Mouse (Mus musculus) gastrocnemius, postnatal 14 days (tissue): Measurements from ENCODE around the gene Rad51b. TPM values are rescaled to one million over a fixed set of nuclear protein-coding genes. Genes with fewer than 3 reads are reported as not detected.
"Not testable (repeated sequence)": the region's sequence is repeated elsewhere in the genome, so short reads cannot be mapped to it uniquely, and the experiment has no call there.

Experiments used
- DNase-seq: peaks from one replicate; pipeline ENCODE4 v3.0.0; 2021; ENCODE audit warnings: mixed read lengths
- intact Hi-C: fragments of 180-260 bp; cut with DNase I; formaldehyde crosslinking; loops from one replicate; pipeline ENCODE4 v1.15.1; 2025; ENCODE audit warnings: low total_unique reads
- long read RNA-seq, 2 experiments: library from polyadenylated mRNA; stranded (forward); transcript quantifications; one replicate each; pipeline ENCODE4 v2.0.0; 2021
- total RNA-seq, 2 experiments: library from RNA; stranded (reverse); gene quantifications; 2 replicates each; pipeline ENCODE4 v1.2.3; 2021

The Rad51b gene
- under 1 TPM; 0.80 to 0.92 TPM for total RNA-seq
- long read RNA-seq, experiment 1, partial matches to known transcripts = 0 of 1 reads
- long read RNA-seq, experiment 1, other reads (novel, unspliced or antisense) = 1 of 1 reads
- long read RNA-seq, experiment 2, partial matches to known transcripts = 0 of 1 reads
- long read RNA-seq, experiment 2, other reads (novel, unspliced or antisense) = 1 of 1 reads

- DNase-seq = peak; percentile 63
- intact Hi-C loops = no loop called here
These were observed at the start of gene Rad51b for GRCm38 (mm10) chr12:79297121-79297576. Gene Rad51b (plus strand): TSS chr12:79297282.

DNA sequence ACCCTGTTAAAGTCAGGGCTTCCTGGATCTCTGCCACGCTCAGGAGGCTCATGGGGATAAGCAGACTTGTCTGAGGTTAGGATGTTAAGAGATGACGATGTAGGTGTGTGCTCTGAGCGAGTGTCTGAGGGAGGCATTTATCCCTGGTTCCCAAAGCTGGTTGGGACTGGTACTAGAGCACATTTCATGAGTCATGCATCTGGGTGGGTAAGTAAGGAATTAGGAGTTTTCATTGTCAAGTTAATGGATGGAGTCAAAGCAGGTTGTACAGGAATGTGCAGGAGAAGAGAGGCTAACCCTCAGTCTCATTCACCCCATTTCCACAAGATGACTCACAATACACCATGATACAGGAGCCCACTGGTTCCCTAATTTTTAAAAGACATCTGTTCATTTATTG, 49.0 kb upstream of the Rad51b start:
- no peak for DNase-seq
- intact Hi-C loops = no loop called here

DNA sequence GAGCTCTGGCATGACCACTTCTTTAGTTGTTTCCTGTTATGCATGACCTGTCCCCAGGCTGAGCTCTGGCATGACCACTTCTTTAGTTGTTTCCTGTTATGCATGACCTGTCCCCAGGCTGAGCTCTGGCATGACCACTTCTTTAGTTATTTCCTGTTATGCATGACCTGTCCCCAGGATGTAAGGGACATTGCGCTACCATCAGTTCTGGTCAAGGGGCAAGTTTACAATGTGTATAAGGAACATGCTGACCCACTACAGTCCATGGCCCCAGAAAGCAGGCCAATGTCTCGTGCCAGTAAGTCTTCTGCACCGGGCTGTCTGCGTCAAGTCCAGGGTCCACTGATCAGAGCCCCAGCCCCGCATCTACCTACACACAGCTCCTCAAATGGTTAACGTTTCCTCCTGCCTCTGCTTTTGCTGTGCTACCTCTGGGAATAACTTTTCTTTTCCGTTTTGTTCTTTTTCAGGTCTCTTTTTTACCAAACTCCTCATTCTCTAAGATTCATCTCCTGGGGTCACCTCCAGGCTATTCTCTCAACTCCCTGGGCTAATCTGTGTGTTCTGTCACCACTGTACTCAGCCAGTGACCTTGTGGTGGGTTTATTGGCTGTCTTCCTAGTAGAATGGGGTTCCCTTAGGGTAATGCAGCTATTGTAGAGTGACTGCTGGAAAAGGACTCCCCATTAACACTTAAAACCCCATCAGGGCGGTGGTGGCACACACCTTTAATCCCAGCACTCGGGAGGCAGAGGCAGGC, 43.6 kb upstream of the Rad51b start:
- DNase-seq = no peak
- intact Hi-C loops = no loop called here

- DNase-seq = no peak
- intact Hi-C loops = loop anchor here (5.0 kb wide), 1 partner anchor 58 kb away; no protein-coding TSS in a partner anchor
These were observed 42.1 kb upstream of the Rad51b start for GRCm38 (mm10) chr12:79254975-79255374.

GRCm38 (mm10) chr12:79260154-79260553, 36.9 kb upstream of the Rad51b start:
- no peak for DNase-seq
- intact Hi-C loops = no loop called here

- intact Hi-C loops = no loop called here
- no peak for DNase-seq
These were observed 36.0 kb upstream of the Rad51b start for GRCm38 (mm10) chr12:79261035-79261434.

GRCm38 (mm10) chr12:79272604-79273003, 24.5 kb upstream of the Rad51b start:
- intact Hi-C loops = no loop called here

DNA sequence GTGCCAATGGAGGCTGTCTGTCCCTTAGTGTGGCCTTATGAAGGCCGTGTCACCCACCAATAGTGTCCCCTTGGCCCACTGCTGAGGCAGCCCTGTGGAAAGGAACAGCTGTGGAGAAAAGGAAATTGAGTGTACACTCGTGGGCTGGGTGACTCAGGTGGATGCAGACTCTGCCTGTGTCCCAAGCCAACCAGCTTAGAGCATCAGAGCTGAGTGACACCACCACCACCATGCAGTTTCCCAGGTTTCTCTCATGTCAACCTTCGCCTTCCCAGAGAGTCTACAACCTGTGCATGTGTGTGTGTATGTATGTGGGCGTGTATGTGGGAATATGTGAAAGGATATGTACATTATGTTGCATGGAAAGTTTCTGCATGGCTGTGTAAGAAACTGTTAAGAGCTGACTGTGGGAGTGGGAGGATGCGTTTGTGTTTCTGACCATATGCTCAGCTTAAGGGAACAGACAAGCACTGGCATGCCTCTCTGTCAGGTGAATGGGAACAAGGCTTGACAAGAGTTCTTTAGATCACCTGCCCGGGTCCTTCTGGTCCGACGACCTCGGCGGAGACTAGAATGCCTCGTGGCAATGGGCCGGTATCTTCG, 17.5 kb upstream of the Rad51b start:
- intact Hi-C loops = no loop called here
- no peak for DNase-seq

More at GRCm38 (mm10) chr12:79272604-79273003, 24.5 kb upstream of the Rad51b start:
- DNase-seq = no peak

DNA sequence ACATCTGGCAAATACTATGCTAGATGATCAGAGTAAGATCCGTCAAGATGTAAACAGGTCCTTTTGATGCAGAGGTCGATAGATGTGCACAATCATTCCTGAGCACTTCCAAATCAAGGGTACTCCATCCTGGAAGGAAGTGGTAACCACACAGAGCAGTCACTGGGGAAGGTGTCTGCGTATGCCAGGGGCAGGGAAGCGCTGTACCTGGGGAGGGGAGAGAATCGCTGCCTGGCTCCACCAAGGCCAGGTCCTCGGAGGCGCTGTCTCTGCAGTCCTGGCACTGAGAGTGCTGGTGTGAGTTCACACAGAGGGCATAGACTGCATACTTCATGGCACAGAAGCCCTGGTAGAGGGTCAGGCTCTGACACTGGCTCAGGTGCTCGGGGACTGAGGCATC, 14.5 kb upstream of the Rad51b start:
- intact Hi-C loops = no loop called here

DNA sequence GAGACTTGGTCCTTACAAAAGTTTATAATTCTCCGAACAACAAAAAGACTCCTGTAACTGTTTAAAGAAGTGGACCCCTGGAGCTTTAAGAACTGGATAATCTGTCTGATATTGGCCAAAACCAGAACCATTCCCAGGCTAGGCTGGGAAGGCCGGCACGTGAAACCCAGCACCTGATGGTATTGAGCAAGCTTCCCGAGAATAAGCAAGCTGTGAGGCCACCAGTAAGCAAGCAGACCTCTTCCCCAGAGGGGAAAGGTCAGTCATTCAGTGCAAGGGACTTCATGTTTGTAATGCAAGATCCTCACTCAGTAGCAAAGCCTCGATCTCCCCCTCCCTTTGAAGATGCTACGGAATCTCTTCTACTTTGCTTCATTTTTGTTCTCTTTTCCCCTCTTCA, 4.2 kb upstream of the Rad51b start:
- intact Hi-C loops = no loop called here
- DNase-seq = no peak

More for the DNA sequence above, 14.5 kb upstream of the Rad51b start:
- DNase-seq = no peak

DNA sequence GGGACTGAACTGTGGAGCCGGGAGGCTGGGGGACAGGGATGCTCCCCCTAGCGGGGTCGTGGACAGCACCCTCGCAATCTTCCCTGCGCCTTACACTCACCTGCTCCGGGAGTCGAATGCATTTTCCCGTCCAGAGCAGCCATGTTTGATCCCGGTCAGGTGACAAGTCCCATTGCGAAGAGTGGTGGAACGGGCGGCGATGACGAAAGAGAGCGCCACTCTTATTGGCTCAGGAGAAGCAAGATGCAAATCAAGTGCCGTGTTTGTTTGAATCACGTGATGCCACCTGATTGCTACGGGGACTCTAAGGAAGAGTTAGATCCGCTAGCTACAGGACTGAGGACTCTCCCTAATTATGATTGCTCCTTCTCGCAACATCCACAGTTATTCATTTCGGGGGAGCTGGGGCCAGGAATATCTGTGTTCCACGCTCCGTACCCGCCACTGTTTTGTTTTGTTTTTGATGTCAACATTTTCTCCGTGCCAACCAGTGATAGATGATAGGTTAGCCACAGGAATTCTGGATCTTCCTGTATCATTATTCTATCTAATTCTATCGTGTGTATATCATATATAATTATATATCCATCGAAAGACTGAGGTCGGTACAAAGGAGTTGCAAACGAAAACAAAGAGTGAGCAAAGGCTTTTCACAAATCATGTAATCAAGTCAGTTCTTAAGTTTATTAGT, 811 bp upstream of the Rad51b start, which contains the start of gene Zfyve26:
TSS of gene Zfyve26 (minus strand) at position 179 of the 691 bp plus-strand sequence.
- DNase-seq = peak; percentile 91
- intact Hi-C loops = no loop called here

DNA sequence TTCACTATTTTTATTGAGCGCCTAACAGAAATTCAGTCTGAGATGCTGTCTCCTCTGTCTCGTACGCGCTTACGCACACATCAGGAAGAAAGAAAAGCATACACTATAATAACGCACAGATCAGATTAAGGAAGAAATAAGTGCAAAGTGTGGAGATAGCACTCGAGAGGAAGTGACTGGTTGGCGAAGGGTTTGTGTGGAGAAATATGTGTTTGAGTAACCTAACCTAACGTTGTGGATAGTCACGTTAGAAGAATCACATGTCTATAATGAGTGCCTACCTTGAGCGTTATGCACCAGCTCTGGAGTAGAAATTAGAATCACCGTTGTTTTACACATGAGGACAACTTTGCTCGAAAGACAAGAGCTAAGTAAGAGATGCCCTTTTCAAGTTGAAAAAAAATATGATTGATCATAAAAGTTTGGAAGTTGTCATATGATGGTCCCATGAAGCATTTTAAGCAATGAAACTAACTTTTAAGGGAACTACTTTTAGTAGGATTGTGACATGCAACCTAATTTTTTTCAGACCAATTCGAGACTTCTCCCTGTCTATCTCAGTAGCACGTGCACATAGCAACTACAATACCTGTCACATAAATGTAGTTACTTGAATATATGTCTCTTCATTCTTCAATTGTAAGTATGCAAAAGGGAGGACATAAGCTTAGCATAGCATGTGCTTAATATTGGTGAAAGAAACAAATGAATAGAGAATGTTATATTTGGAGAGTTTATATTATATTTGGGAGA, 978 bp downstream of the Rad51b start:
- no peak for DNase-seq
- intact Hi-C loops = no loop called here

- intact Hi-C loops = no loop called here
- no peak for DNase-seq
These were observed 4.7 kb downstream of the Rad51b start for GRCm38 (mm10) chr12:79301802-79302201.

DNA sequence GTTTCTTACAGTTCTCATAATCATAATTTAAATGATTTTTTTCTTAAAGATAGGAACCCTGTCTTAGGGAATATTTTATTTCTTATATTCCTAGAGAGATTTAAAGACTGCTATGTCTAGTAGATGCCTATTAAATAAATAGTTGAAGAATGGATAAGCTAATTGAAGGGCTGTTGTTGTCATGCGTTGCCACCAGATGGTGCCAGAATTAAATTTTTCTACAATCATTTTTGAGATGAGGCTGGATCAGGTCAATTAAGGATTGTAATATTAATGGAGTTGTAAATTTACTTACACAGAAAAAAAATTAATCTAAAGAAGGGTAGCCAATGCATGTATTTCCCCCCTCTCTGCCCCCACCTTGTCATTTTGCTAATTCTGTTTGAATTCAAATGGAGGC, 8.0 kb downstream of the Rad51b start:
- intact Hi-C loops = no loop called here
- DNase-seq = no peak

DNA sequence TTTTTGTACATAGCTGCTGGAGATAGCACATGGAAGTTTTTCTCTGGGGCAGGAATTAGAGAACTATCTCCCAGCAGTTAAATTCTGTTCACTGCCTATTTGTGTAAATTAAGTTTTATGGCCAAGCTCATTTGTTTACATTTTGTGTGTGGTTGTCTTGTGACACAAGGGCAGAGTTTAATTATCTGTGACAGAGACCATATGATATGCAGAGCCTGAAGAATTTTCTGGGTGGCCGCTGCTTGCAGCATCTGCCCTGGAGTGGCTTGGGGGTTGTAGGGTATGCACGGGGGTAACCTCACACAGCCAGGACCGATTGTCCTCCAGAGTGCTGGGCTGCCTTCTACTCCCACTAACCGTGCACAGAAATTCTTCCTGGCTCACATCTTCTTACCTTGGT, 8.9 kb downstream of the Rad51b start:
- intact Hi-C loops = no loop called here

DNA sequence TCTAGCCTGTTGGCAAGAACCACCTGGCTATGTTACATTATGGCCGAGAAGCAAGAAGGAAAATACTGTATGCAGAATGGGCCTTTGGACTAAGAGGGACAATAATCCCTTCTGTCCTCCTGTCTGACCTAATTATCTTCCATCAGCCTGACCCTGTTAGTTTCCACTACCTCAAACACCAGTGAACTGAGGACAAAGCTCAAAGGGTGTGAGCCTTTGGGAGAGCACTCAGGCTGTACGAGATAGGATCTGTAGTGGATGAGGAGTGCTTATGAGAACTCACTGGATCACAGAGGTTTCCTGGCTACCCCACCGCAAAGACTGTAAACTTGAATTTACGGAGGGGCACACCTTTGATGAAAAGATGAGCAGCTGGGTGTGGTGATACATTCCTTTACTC, 16.6 kb downstream of the Rad51b start:
- intact Hi-C loops = no loop called here
- no peak for DNase-seq

More for the DNA sequence above, 8.9 kb downstream of the Rad51b start:
- DNase-seq = no peak

DNA sequence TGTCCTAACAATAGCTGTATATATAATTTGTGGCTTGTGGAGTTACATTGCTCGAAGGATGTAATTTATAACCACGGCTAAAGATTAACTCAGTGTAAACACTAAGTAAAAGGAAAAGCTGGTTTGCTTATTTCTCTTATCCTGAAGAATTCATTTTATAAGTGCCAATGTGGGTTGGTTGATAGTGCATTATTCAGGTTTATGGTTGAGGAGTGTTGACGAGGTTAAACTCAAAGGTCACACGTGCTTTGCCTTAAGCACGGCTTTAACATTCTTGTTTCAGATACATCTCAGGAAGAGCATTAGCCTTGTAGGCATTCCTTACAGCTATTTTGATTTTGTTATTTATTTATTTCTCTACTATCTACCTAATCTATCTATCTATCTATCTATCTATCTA, 20.3 kb downstream of the Rad51b start:
- intact Hi-C loops = no loop called here

DNA sequence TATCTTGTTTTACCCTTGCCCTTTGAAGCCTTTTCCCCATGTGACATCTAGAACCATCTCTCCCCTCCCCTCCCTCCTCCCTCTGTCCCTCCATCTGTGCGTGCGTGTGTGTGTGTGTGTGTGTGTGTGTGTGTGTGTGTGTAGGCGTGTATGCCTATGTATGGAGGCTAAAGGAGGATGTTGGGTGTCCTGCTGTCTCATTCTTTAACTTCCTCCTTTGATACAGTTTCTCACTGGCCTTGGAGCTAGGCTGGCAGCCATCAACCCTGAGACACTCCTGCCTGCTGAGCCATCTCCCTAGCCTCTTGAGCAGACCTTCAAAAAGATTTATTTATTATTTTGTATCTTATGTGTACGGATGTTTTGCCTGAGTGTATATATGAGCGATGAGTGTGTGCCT, 23.8 kb downstream of the Rad51b start:
- intact Hi-C loops = no loop called here

More for the DNA sequence above, 20.3 kb downstream of the Rad51b start:
- DNase-seq = no peak

DNA sequence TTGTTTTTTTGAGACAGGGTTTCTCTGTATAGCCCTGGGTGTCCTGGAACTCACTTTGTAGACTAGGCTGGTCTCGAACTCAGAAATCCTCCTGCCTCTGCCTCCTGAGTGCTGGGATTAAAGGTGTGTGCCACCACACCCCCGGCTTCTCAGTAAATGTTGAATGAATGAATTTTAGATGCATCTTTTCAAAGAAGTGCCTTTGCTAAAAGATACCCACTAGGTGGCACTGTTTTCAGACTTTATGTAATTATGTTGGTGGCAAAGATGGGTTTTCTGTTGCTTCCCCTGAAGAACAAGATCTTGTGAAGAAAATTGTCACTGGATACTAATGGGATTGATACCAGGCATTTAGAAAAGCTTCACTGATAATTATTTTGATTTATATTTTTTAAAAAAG, 25.5 kb downstream of the Rad51b start:
- intact Hi-C loops = not testable (repeated sequence)

More for the DNA sequence above, 23.8 kb downstream of the Rad51b start:
- no peak for DNase-seq

More for the DNA sequence above, 25.5 kb downstream of the Rad51b start:
- not testable (repeated sequence) for DNase-seq
